8 mouse cellular contexts compared by ENCODE assay signal in genomic region chr8:120494903-120495302, GRCm38 (mm10).
DNase-seq lines count a peak whose midpoint lies in the region; ATAC-seq and TF ChIP-seq lines count a peak whose summit lies in the region.

No protein-coding gene starts in this region.

- no peak for ATAC-seq in forebrain, embryonic 15.5 days (replicated peaks)

- H3K4me1 ChIP-seq in forebrain, embryonic 15.5 days, result peaks cover 94% of the 10 kb centered on the region
- H3K4me1 ChIP-seq in megakaryocyte, embryonic 14.5 days, result peaks cover 92% of the 10 kb centered on the region

- H3K9me3 ChIP-seq in forebrain, embryonic 15.5 days, result no peaks in the 10 kb centered on the region
- no peaks in the 10 kb centered on the region for H3K9me3 ChIP-seq in megakaryocyte, embryonic 14.5 days

- peak overlapping the region; percentile 55 for H3K27ac ChIP-seq in forebrain, embryonic 15.5 days (replicated peaks)

- WGBS in forebrain, embryonic 15.5 days, result 42% methylated on average over 15 of the region's 15 CpGs

- H3K36me3 ChIP-seq in C2C12 (ENCODE audit: control insufficient read depth, insufficient read depth), result no peaks in the 10 kb centered on the region
- no peaks in the 10 kb centered on the region for H3K36me3 ChIP-seq in forebrain, embryonic 15.5 days
- peaks cover 95% of the 10 kb centered on the region for H3K36me3 ChIP-seq in megakaryocyte, embryonic 14.5 days (replicated peaks; ENCODE audit: low read length)

- intact Hi-C loops in heart, postnatal 36 days (cut with DNase I), result no loop called here
- intact Hi-C loops in left cerebral cortex, postnatal 4 days (cut with DNase I), result no loop called here

- no peaks in the 10 kb centered on the region for H3K27me3 ChIP-seq in C2C12 (ENCODE audit: control insufficient read depth, insufficient read depth, insufficient read length)
- H3K27me3 ChIP-seq in forebrain, embryonic 15.5 days, result no peaks in the 10 kb centered on the region
- H3K27me3 ChIP-seq in megakaryocyte, embryonic 14.5 days (replicated peaks), result no peaks in the 10 kb centered on the region

- H3K4me2 ChIP-seq in forebrain, embryonic 15.5 days (replicated peaks), result peak overlapping the region; percentile 87

- H3K79me3 ChIP-seq in C2C12 (ENCODE audit: low read depth), result peaks cover 32% of the 10 kb centered on the region

- H3K4me3 ChIP-seq in C2C12 (ENCODE audit: insufficient read depth, poor library complexity, severe bottlenecking), result no peak overlapping the region
- H3K4me3 ChIP-seq in forebrain, embryonic 15.5 days, result peak overlapping the region; percentile 14
- H3K4me3 ChIP-seq in megakaryocyte, embryonic 14.5 days (replicated peaks), result peak overlapping the region; percentile 87

- TF ChIP-seq CTCF in C2C12 (IDR thresholded peaks at IDR 0.05; ENCODE audit: control insufficient read depth, insufficient read depth, insufficient read length), result no peak

- peak overlapping the region; percentile 35 for H3ac ChIP-seq in C2C12 (ENCODE audit: control insufficient read depth, insufficient read length, low read depth)

- peaks cover 94% of the 10 kb centered on the region for H3K79me2 ChIP-seq in C2C12 (ENCODE audit: control insufficient read depth, insufficient read depth)

- peak; percentile 91 for DNase-seq in adrenal gland, adult 2 months
- DNase-seq in heart, postnatal 36 days, result peak; percentile 83
- DNase-seq in left cerebral cortex, postnatal 4 days, result peak; percentile 77
- peak; percentile 71 for DNase-seq in urinary bladder, postnatal 25 days (ENCODE audit: low spot score)
- DNase-seq in thymus, postnatal 0 days (ENCODE audit: low spot score), result no peak

- H3K9ac ChIP-seq in forebrain, embryonic 15.5 days (replicated peaks), result peak overlapping the region; percentile 33

TF ChIP-seq in C2C12, 6 proteins besides CTCF, POLR2A, EP300 and RAD21:
- TF ChIP-seq USF1 (IDR thresholded peaks at IDR 0.05; ENCODE audit: low read depth) (no peak), FOSL1 (IDR thresholded peaks at IDR 0.05; ENCODE audit: insufficient read depth, low read length, poor library complexity, severe bottlenecking) (no peak), MYOG (IDR thresholded peaks at IDR 0.05; ENCODE audit: control insufficient read depth, extremely low read depth, insufficient read length) (no peak), CEBPB (IDR thresholded peaks at IDR 0.05; ENCODE audit: low read depth) (no peak), MYOD1 (IDR thresholded peaks at IDR 0.05; ENCODE audit: control insufficient read depth, insufficient read length, low read depth) (no peak), MAX (IDR thresholded peaks at IDR 0.05) (no peak)
